ENCODE assay signal across 8 mouse cellular contexts in genomic region chr6:82740269-82740668, GRCm38 (mm10). TPM values are rescaled to one million over a fixed set of nuclear protein-coding genes. Genes with fewer than 3 reads are reported as not detected.
DNase-seq lines count a peak whose midpoint lies in the region; ATAC-seq lines count a peak whose summit lies in the region.

No protein-coding gene starts in this region.

- H3K4me3 ChIP-seq in heart, embryonic 15.5 days, result no peak overlapping the region
- H3K4me3 ChIP-seq in liver, embryonic 15.5 days (replicated peaks), result no peak overlapping the region; the same call in 1 of the 2 replicates
- H3K4me3 ChIP-seq in neural tube, embryonic 13.5 days, result no peak overlapping the region

- ATAC-seq in CD4-positive, CD25-positive, alpha-beta regulatory T cell, adult 4 months, result peak; percentile 97
- ATAC-seq in heart, embryonic 15.5 days (replicated peaks; ENCODE audit: insufficient number of reproducible peaks, insufficient read depth, low FRiP score, low read depth), result no peak; the same call in 1 of the 2 replicates
- no peak for ATAC-seq in liver, embryonic 15.5 days (ENCODE audit: insufficient read depth)
- ATAC-seq in neural tube, embryonic 13.5 days (ENCODE audit: low read depth), result peak; percentile 72

- H3K9ac ChIP-seq in heart, embryonic 15.5 days, result no peak overlapping the region
- H3K9ac ChIP-seq in liver, embryonic 15.5 days, result no peak overlapping the region
- 0 out of 2 replicates have a peak overlapping the region, but pooled peaks have one; percentile 45 for H3K9ac ChIP-seq in neural tube, embryonic 13.5 days

- 24% methylated on average over 6 of the region's 6 CpGs for WGBS in heart, embryonic 15.5 days
- 18% methylated on average over 6 of the region's 6 CpGs for WGBS in liver, embryonic 15.5 days (ENCODE audit: insufficient replicate concordance)
- 35% methylated on average over 6 of the region's 6 CpGs for WGBS in neural tube, embryonic 13.5 days

- peak; percentile 73 for DNase-seq in T-cell, adult 2 months (ENCODE audit: low spot score)
- peak; percentile 44 for DNase-seq in embryo, embryonic 11.5 days (ENCODE audit: low read depth, low spot score)
- peak; percentile 58 to 60 for DNase-seq in kidney, postnatal 36 days
- peak; percentile 53 for DNase-seq in urinary bladder, postnatal 25 days (ENCODE audit: low spot score)

- peak overlapping the region; percentile 42 for H3K4me2 ChIP-seq in heart, embryonic 15.5 days
- H3K4me2 ChIP-seq in liver, embryonic 15.5 days, result peak overlapping the region; percentile 49
- 0 out of 2 replicates have a peak overlapping the region, but pooled peaks have one; percentile 25 for H3K4me2 ChIP-seq in neural tube, embryonic 13.5 days

- H3K9me3 ChIP-seq in heart, embryonic 15.5 days (replicated peaks), result no peaks in the 10 kb centered on the region
- H3K9me3 ChIP-seq in liver, embryonic 15.5 days (replicated peaks), result no peaks in the 10 kb centered on the region
- H3K9me3 ChIP-seq in neural tube, embryonic 13.5 days, result no peaks in the 10 kb centered on the region

- H3K27me3 ChIP-seq in heart, embryonic 15.5 days, result no peaks in the 10 kb centered on the region
- no peaks in the 10 kb centered on the region for H3K27me3 ChIP-seq in liver, embryonic 15.5 days
- H3K27me3 ChIP-seq in neural tube, embryonic 13.5 days, result no peaks in the 10 kb centered on the region

- H3K27ac ChIP-seq in heart, embryonic 15.5 days, result peak overlapping the region; percentile 40
- no peak overlapping the region for H3K27ac ChIP-seq in liver, embryonic 15.5 days (replicated peaks)
- H3K27ac ChIP-seq in neural tube, embryonic 13.5 days (replicated peaks), result no peak overlapping the region

- peaks cover 6% of the 10 kb centered on the region for H3K4me1 ChIP-seq in heart, embryonic 15.5 days (replicated peaks)
- peaks cover 6% of the 10 kb centered on the region; the same call in 1 of the 2 replicates for H3K4me1 ChIP-seq in liver, embryonic 15.5 days (replicated peaks)
- H3K4me1 ChIP-seq in neural tube, embryonic 13.5 days (replicated peaks), result peaks cover 3% of the 10 kb centered on the region

- peaks cover 36% of the 10 kb centered on the region for H3K36me3 ChIP-seq in heart, embryonic 15.5 days
- peaks cover 45% of the 10 kb centered on the region for H3K36me3 ChIP-seq in liver, embryonic 15.5 days (replicated peaks)
- H3K36me3 ChIP-seq in neural tube, embryonic 13.5 days, result no peaks in the 10 kb centered on the region; the same call in 1 of the 2 replicates

RNA-seq across cellular contexts. Expression of gene Hk2, which starts 34.0 kb away (rescaled TPM):
- 1 to 10 TPM; 3.0 TPM for polyA plus RNA-seq in CD4-positive, CD25-positive, alpha-beta regulatory T cell, adult 4 months (2017; shearing (Covaris generic))
- 30.2 and 31.0 TPM in 2 replicates for polyA plus RNA-seq in heart, embryonic 15.5 days (2015; fragmentation: Nextera tagmentation; extraction: Ambion mirVana)
- 4.7 and 5.2 TPM in 2 replicates for polyA plus RNA-seq in liver, embryonic 15.5 days (2015; fragmentation: Nextera tagmentation; extraction: Ambion mirVana)
- 3.6 TPM in 2 replicates for polyA plus RNA-seq in neural tube, embryonic 13.5 days (2015; fragmentation: Nextera tagmentation; extraction: Ambion mirVana)

RNA-seq across cellular contexts. Expression of gene Pole4, which starts 35.1 kb away (rescaled TPM):
- polyA plus RNA-seq in CD4-positive, CD25-positive, alpha-beta regulatory T cell, adult 4 months (2017; shearing (Covaris generic)), result 10 to 100 TPM; 42.8 to 72.2 TPM
- 78.0 and 81.7 TPM in 2 replicates for polyA plus RNA-seq in heart, embryonic 15.5 days (2015; fragmentation: Nextera tagmentation; extraction: Ambion mirVana)
- polyA plus RNA-seq in liver, embryonic 15.5 days (2015; fragmentation: Nextera tagmentation; extraction: Ambion mirVana), result 44.9 and 50.5 TPM in 2 replicates
- 121 and 127 TPM in 2 replicates for polyA plus RNA-seq in neural tube, embryonic 13.5 days (2015; fragmentation: Nextera tagmentation; extraction: Ambion mirVana)

Comparison
In these comparisons a context has a peak if more than half of its experiments do, and no peak if none do; other contexts are left out.
1. ATAC-seq: peak in CD4-positive, CD25-positive, alpha-beta regulatory T cell, adult 4 months (single experiment) and neural tube, embryonic 13.5 days (single experiment); none in heart, embryonic 15.5 days (single experiment) and liver, embryonic 15.5 days (single experiment).
2. Peak in every context shown above with its lines, with median percentiles within 50 percentile points of each other: DNase-seq and H3K4me2 ChIP-seq.